Comparison of ENCODE assay signal across 8 mouse cellular contexts in the genomic region with DNA sequence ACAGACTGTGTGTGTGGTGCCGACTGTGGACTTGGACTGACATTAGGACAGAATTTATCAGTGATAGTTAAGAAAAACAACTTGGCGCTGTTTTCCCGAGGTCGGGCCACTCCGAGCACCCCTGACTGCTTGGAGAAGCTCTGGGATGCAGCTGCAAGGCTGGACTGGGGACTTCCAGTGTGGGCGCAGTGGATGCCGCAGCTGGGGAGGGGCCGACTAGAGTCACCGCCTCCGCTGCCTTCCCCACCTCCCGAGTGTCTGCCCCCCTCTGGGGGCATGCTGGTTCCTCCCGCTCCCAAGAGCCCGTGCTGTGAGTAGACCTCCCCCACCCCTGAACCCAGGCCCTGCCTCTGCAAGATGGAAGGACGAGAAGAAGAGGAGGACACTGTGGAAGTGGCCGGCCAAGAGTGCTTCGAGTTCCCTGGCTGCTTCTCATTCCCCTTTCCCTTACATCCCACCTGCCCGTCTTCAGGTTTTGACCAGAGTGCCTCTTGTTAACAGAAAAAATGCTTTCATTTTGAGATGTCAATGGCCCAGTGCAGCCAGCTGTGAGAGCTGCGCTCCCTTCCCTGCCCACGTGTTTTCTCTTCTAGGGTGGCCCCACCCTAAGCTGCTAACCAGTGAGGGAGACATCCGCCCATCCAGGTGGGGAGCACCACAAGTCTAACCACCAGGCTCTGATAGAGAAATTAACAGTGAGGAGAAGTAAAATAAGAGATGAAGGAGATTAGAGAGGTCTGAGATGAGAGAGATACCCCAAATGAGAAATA.
DNase-seq lines count a peak whose midpoint lies in the region; ATAC-seq and TF ChIP-seq lines count a peak whose summit lies in the region.
"Had no signal": no experiment of that assay in that cellular context is flagged by ENCODE, and none has a peak within 500 bp of the region (broad histone marks: within the 10 kb centered on the region; RNA-seq: fewer than 3 reads in every experiment).

No protein-coding gene starts in this region.

- 59% methylated on average over 20 of the region's 20 CpGs for WGBS in kidney, embryonic 16.5 days
- WGBS in stomach, embryonic 16.5 days, result 54% methylated on average over 20 of the region's 20 CpGs
- WGBS in midbrain, embryonic 15.5 days, result 61% methylated on average over 20 of the region's 20 CpGs

- in situ Hi-C loops in CH12.LX (cut with MboI; ENCODE audit: low pct_ligation_motif_present, low pct_unique_long_range_greater_than_20kb, low sequenced_read_pairs), result no loop called here

- H3K9me3 ChIP-seq in kidney, embryonic 16.5 days (ENCODE audit: low read length), result peaks cover 4% of the 10 kb centered on the region; the same call in 1 of the 2 replicates
- H3K9me3 ChIP-seq in CH12.LX (replicated peaks; ENCODE audit: low read length), result peaks cover 9% of the 10 kb centered on the region
- H3K9me3 ChIP-seq in stomach, embryonic 16.5 days (replicated peaks; ENCODE audit: control insufficient read depth, low read length), result no peaks in the 10 kb centered on the region
- no peaks in the 10 kb centered on the region for H3K9me3 ChIP-seq in midbrain, embryonic 15.5 days

- H3K4me1 ChIP-seq in kidney, embryonic 16.5 days (ENCODE audit: insufficient read depth, low read length), result no peaks in the 10 kb centered on the region
- H3K4me1 ChIP-seq in CH12.LX (ENCODE audit: control insufficient read depth in 1 of 2, insufficient read depth in 2 of 2), result peaks cover 0 to 6% of the 10 kb centered on the region in 2 experiments; a peak in 2 of 4 replicates
- no peaks in the 10 kb centered on the region for H3K4me1 ChIP-seq in stomach, embryonic 16.5 days (ENCODE audit: control insufficient read depth, insufficient read depth, low read length)
- no peaks in the 10 kb centered on the region for H3K4me1 ChIP-seq in midbrain, embryonic 15.5 days

- no peaks in the 10 kb centered on the region for H3K79me2 ChIP-seq in CH12.LX (replicated peaks; ENCODE audit: control insufficient read depth, extremely low read depth, insufficient read depth, poor library complexity, severe bottlenecking)

- no peak for DNase-seq in kidney, postnatal 14 days
- peak; percentile 58 for DNase-seq in CD4-positive helper T cell, adult 2 months (ENCODE audit: low read depth, low spot score)
- peak; percentile 41 for DNase-seq in CH12.LX (ENCODE audit: extremely low read depth)
- no peak for DNase-seq in retina, postnatal 1 day

- no peak for TF ChIP-seq EP300 in CH12.LX (IDR thresholded peaks at IDR 0.05; ENCODE audit: low read length)

- no peaks in the 10 kb centered on the region for H3K27me3 ChIP-seq in kidney, embryonic 16.5 days (ENCODE audit: insufficient read depth, low read length)
- H3K27me3 ChIP-seq in CH12.LX (replicated peaks), result no peaks in the 10 kb centered on the region
- no peaks in the 10 kb centered on the region for H3K27me3 ChIP-seq in stomach, embryonic 16.5 days (ENCODE audit: control insufficient read depth, insufficient read depth, low read length)
- H3K27me3 ChIP-seq in midbrain, embryonic 15.5 days (replicated peaks), result no peaks in the 10 kb centered on the region

- H3K36me3 ChIP-seq in kidney, embryonic 16.5 days (ENCODE audit: insufficient read depth, low read length), result no peaks in the 10 kb centered on the region
- H3K36me3 ChIP-seq in CH12.LX (replicated peaks in 1 of 2; ENCODE audit: control insufficient read depth in 1 of 2, insufficient read depth in 1 of 2, low read length in 1 of 2), result no peaks in the 10 kb centered on the region
- no peaks in the 10 kb centered on the region for H3K36me3 ChIP-seq in stomach, embryonic 16.5 days (ENCODE audit: control insufficient read depth, insufficient read depth, low read length)
- no peaks in the 10 kb centered on the region for H3K36me3 ChIP-seq in midbrain, embryonic 15.5 days (replicated peaks)

- no peak for TF ChIP-seq CTCF in CH12.LX (conservative IDR thresholded peaks at IDR 0.05 in 1 of 2, IDR thresholded peaks at IDR 0.05 in 1 of 2; ENCODE audit: low read depth in 2 of 2, low read length in 2 of 2)

- ATAC-seq in kidney, embryonic 16.5 days (ENCODE audit: low FRiP score, low TSS enrichment), result 0 out of 2 replicates have a peak, but pooled peaks have one; percentile 15
- no peak for ATAC-seq in stomach, embryonic 16.5 days (ENCODE audit: insufficient read depth, low FRiP score)
- no peak for ATAC-seq in midbrain, embryonic 15.5 days (replicated peaks)

- no peak for TF ChIP-seq RAD21 in CH12.LX (IDR thresholded peaks at IDR 0.05; ENCODE audit: low read depth, low read length)

- H3K4me3 ChIP-seq in kidney, embryonic 16.5 days (ENCODE audit: low read length), result no peak overlapping the region
- no peak overlapping the region for H3K4me3 ChIP-seq in CH12.LX (replicated peaks in 1 of 3; ENCODE audit: low read depth in 2 of 3, low read length in 2 of 3, poor library complexity in 1 of 3)
- H3K4me3 ChIP-seq in stomach, embryonic 16.5 days (replicated peaks; ENCODE audit: low read length), result no peak overlapping the region
- no peak overlapping the region for H3K4me3 ChIP-seq in midbrain, embryonic 15.5 days

- no peak overlapping the region for H3K9ac ChIP-seq in kidney, embryonic 16.5 days (replicated peaks; ENCODE audit: low read length)
- H3K9ac ChIP-seq in CH12.LX (ENCODE audit: insufficient read depth, low read depth), result no peak overlapping the region
- no peak overlapping the region for H3K9ac ChIP-seq in stomach, embryonic 16.5 days (ENCODE audit: low read length)
- no peak overlapping the region for H3K9ac ChIP-seq in midbrain, embryonic 15.5 days

- dilution Hi-C loops in CH12.LX (cut with MboI; ENCODE audit: extremely low pct_ligation_motif_present, extremely low pct_unique_long_range_greater_than_20kb, low sequenced_read_pairs), result no loop called here

- H3K27ac ChIP-seq in kidney, embryonic 16.5 days (ENCODE audit: low read length), result no peak overlapping the region
- no peak overlapping the region for H3K27ac ChIP-seq in CH12.LX (ENCODE audit: insufficient read depth, low read depth)
- no peak overlapping the region for H3K27ac ChIP-seq in stomach, embryonic 16.5 days (ENCODE audit: low read length)
- no peak overlapping the region for H3K27ac ChIP-seq in midbrain, embryonic 15.5 days
- H3K27ac ChIP-seq: macrophage had no signal

- H3K4me2 ChIP-seq in kidney, embryonic 16.5 days (replicated peaks; ENCODE audit: low read depth, low read length), result no peak overlapping the region
- H3K4me2 ChIP-seq in CH12.LX (ENCODE audit: insufficient read depth, low read depth, poor library complexity, severe bottlenecking), result no peak overlapping the region
- H3K4me2 ChIP-seq in stomach, embryonic 16.5 days (ENCODE audit: low read depth, low read length), result 0 out of 2 replicates have a peak overlapping the region, but pooled peaks have one; percentile 13
- no peak overlapping the region for H3K4me2 ChIP-seq in midbrain, embryonic 15.5 days

- TF ChIP-seq POLR2A in CH12.LX (IDR thresholded peaks at IDR 0.05; ENCODE audit: low read depth, low read length), result no peak

TF ChIP-seq in CH12.LX, 34 proteins besides CTCF, POLR2A, EP300 and RAD21:
- TF ChIP-seq MAX (IDR thresholded peaks at IDR 0.05; ENCODE audit: low read length) (0 out of 2 replicates have a peak, but pooled peaks have one; percentile 21), USF1 (IDR thresholded peaks at IDR 0.05; ENCODE audit: low read depth, low read length) (no peak), ZMIZ1 (IDR thresholded peaks at IDR 0.05; ENCODE audit: low read depth, low read length) (no peak), ZNF384 (IDR thresholded peaks at IDR 0.05; ENCODE audit: low read depth, low read length) (peak; percentile 55; the same call in 1 of the 2 replicates), POLR2AphosphoS2 (IDR thresholded peaks at IDR 0.05; ENCODE audit: low read depth, low read length) (no peak), MAFK (IDR thresholded peaks at IDR 0.05; ENCODE audit: insufficient replicate concordance, low read length) (no peak)

Comparison
In these comparisons a context has a peak if more than half of its experiments do, and no peak if none do; other contexts are left out.
1. DNase-seq: peak in CD4-positive helper T cell, adult 2 months (single experiment) and CH12.LX (single experiment); none in kidney, postnatal 14 days (single experiment) and retina, postnatal 1 day (single experiment).